Mouse (Mus musculus): ENCODE data around the gene BC005537. TPM values are rescaled to one million over a fixed set of nuclear protein-coding genes. Genes with fewer than 3 reads are reported as not detected.
"Not testable (repeated sequence)": the region's sequence is repeated elsewhere in the genome, so short reads cannot be mapped to it uniquely, and the experiment has no call there.

BC005537 gene
- polyA plus RNA-seq, 1 experiment from 2014 or later = 35.3 TPM

GRCm38 (mm10) chr13:24767809-24768208, 33.6 kb upstream of the BC005537 start:
- H3K4me2 ChIP-seq (replicated peaks; ENCODE audit: low read depth, low read length); H3K4me1 ChIP-seq (ENCODE audit: control insufficient read depth, insufficient read depth, low read length); H3K4me3 ChIP-seq (ENCODE audit: low read length); H3K9ac ChIP-seq (ENCODE audit: low read depth, low read length); H3K27me3 ChIP-seq (ENCODE audit: control insufficient read depth, insufficient read depth, low read length); H3K27ac ChIP-seq (ENCODE audit: low read depth, low read length); H3K9me3 ChIP-seq (ENCODE audit: control insufficient read depth, low read length); H3K36me3 ChIP-seq (ENCODE audit: control insufficient read depth, insufficient read depth, low read length); ATAC-seq (ENCODE audit: low FRiP score, low TSS enrichment): not testable (repeated sequence)
- WGBS = 81% methylated on average over 4 of the region's 4 CpGs

GRCm38 (mm10) chr13:24771482-24771881, 30.0 kb upstream of the BC005537 start:
- WGBS = 93% methylated on average over 10 of the region's 10 CpGs
- H3K4me1 ChIP-seq (ENCODE audit: control insufficient read depth, insufficient read depth, low read length); H3K4me3 ChIP-seq (ENCODE audit: low read length); H3K4me2 ChIP-seq (replicated peaks; ENCODE audit: low read depth, low read length); H3K9ac ChIP-seq (ENCODE audit: low read depth, low read length); H3K36me3 ChIP-seq (ENCODE audit: control insufficient read depth, insufficient read depth, low read length); H3K27me3 ChIP-seq (ENCODE audit: control insufficient read depth, insufficient read depth, low read length); H3K9me3 ChIP-seq (ENCODE audit: control insufficient read depth, low read length); ATAC-seq (ENCODE audit: low FRiP score, low TSS enrichment); H3K27ac ChIP-seq (ENCODE audit: low read depth, low read length): not testable (repeated sequence)

DNA sequence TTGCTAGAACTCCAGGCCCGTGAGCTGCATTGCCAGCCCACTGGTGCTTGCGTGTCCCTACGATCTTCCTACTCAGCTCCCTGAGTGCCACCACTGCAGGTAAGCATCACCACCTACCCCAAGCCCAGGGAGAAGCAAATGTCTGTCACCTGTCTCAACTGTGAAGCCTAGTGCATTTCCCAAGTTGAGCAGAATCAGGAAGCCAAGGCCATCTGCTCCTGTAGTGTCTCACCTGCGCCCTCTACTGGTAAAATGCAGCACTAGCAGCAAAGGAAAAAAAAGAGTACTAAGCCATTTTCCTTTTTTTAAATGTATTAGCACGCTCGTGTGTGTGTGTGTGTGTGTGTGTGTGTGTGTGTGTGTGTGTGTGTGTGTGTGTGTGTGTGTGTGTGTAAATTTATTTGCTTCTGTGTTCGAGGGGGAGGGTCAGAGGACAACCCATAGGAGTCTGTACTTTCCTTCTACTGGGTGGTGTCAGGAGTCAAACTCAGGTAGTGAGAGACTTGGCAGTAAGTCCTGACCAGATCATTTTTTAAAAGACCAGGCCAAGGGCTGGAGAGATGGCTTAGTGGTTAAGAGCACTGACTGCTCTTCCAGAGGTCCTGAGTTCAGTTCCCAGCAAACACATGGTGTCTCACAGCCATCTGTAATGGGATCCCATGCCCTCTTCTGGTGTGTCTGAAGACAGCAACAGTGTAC, 25.2 kb upstream of the BC005537 start:
- H3K27me3 ChIP-seq (ENCODE audit: control insufficient read depth, insufficient read depth, low read length) = no peaks in the 10 kb centered on the region
- H3K4me1 ChIP-seq (ENCODE audit: control insufficient read depth, insufficient read depth, low read length) = no peaks in the 10 kb centered on the region
- no peak overlapping the region for H3K4me3 ChIP-seq (ENCODE audit: low read length)
- no peak overlapping the region for H3K27ac ChIP-seq (ENCODE audit: low read depth, low read length)
- H3K36me3 ChIP-seq (ENCODE audit: control insufficient read depth, insufficient read depth, low read length) = no peaks in the 10 kb centered on the region
- WGBS = 48% methylated on average over 7 of the region's 7 CpGs
- H3K9ac ChIP-seq (ENCODE audit: low read depth, low read length) = no peak overlapping the region
- ATAC-seq (ENCODE audit: low FRiP score, low TSS enrichment) = no peak
- no peak overlapping the region for H3K4me2 ChIP-seq (replicated peaks; ENCODE audit: low read depth, low read length)
- H3K9me3 ChIP-seq (ENCODE audit: control insufficient read depth, low read length) = no peaks in the 10 kb centered on the region

GRCm38 (mm10) chr13:24778026-24778425, 23.4 kb upstream of the BC005537 start:
- no peak overlapping the region for H3K4me3 ChIP-seq (ENCODE audit: low read length)
- ATAC-seq (ENCODE audit: low FRiP score, low TSS enrichment) = no peak
- no peaks in the 10 kb centered on the region for H3K9me3 ChIP-seq (ENCODE audit: control insufficient read depth, low read length)
- H3K27me3 ChIP-seq (ENCODE audit: control insufficient read depth, insufficient read depth, low read length) = no peaks in the 10 kb centered on the region
- H3K27ac ChIP-seq (ENCODE audit: low read depth, low read length) = no peak overlapping the region
- no peak overlapping the region for H3K9ac ChIP-seq (ENCODE audit: low read depth, low read length)
- H3K36me3 ChIP-seq (ENCODE audit: control insufficient read depth, insufficient read depth, low read length) = no peaks in the 10 kb centered on the region
- no peaks in the 10 kb centered on the region for H3K4me1 ChIP-seq (ENCODE audit: control insufficient read depth, insufficient read depth, low read length)
- 78% methylated on average over 2 of the region's 2 CpGs for WGBS
- no peak overlapping the region for H3K4me2 ChIP-seq (replicated peaks; ENCODE audit: low read depth, low read length)

DNA sequence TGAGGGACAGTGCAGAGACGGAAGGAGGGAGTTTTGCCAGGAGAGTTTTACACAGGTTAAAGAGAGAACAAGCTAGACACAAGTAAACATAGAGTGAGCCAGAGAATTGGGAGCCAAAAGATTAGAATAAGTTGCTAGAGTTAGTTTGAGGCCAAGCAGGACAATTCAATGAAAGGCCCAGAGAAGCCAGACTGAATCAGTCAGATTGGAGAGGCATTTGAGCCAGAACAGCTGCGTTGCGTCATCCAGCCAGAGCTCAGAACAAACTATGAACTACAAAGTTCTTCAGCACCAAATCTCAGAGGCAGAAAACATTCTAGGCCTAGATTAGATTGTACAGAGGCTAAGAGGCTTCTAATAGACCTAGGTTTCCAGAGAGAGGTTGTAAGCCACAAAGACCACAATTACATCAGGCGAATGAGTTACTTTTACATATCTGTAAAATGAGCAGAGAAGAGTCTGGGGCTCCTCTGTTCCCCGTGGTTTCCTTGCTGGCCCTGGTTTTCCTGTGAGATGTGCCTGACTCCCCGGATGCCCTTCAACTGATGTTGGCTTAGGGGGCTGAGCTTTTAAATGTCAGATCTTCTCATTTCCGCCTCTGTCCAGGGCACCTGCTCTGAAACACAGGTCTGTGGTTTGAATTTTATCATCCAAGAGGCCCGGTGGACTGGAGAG, 22.6 kb upstream of the BC005537 start:
- no peaks in the 10 kb centered on the region for H3K9me3 ChIP-seq (ENCODE audit: control insufficient read depth, low read length)
- WGBS = 79% methylated on average over 8 of the region's 8 CpGs
- H3K4me1 ChIP-seq (ENCODE audit: control insufficient read depth, insufficient read depth, low read length) = no peaks in the 10 kb centered on the region
- no peak overlapping the region for H3K27ac ChIP-seq (ENCODE audit: low read depth, low read length)
- H3K9ac ChIP-seq (ENCODE audit: low read depth, low read length) = no peak overlapping the region
- no peaks in the 10 kb centered on the region for H3K36me3 ChIP-seq (ENCODE audit: control insufficient read depth, insufficient read depth, low read length)
- no peak overlapping the region for H3K4me2 ChIP-seq (replicated peaks; ENCODE audit: low read depth, low read length)
- H3K27me3 ChIP-seq (ENCODE audit: control insufficient read depth, insufficient read depth, low read length) = no peaks in the 10 kb centered on the region
- ATAC-seq (ENCODE audit: low FRiP score, low TSS enrichment) = no peak
- no peak overlapping the region for H3K4me3 ChIP-seq (ENCODE audit: low read length)

- 60% methylated on average over 5 of the region's 5 CpGs for WGBS
- Histone ChIP-seq H3K4me2 (replicated peaks; ENCODE audit: low read depth, low read length) (no peak overlapping the region), H3K27ac (ENCODE audit: low read depth, low read length) (no peak overlapping the region), H3K27me3 (ENCODE audit: control insufficient read depth, insufficient read depth, low read length) (no peaks in the 10 kb centered on the region), H3K36me3 (ENCODE audit: control insufficient read depth, insufficient read depth, low read length) (no peaks in the 10 kb centered on the region), H3K4me3 (ENCODE audit: low read length) (no peak overlapping the region), H3K4me1 (ENCODE audit: control insufficient read depth, insufficient read depth, low read length) (no peaks in the 10 kb centered on the region), H3K9me3 (ENCODE audit: control insufficient read depth, low read length) (no peaks in the 10 kb centered on the region), H3K9ac (ENCODE audit: low read depth, low read length) (no peak overlapping the region)
- ATAC-seq (ENCODE audit: low FRiP score, low TSS enrichment) = no peak
Observed at GRCm38 (mm10) chr13:24781916-24782315, 19.5 kb upstream of the BC005537 start.

GRCm38 (mm10) chr13:24786014-24786490, 15.4 kb upstream of the BC005537 start:
- peak; percentile 89 for ATAC-seq (ENCODE audit: low FRiP score, low TSS enrichment)
- Histone ChIP-seq H3K4me3 (ENCODE audit: low read length) (no peak overlapping the region), H3K27ac (ENCODE audit: low read depth, low read length) (no peak overlapping the region), H3K27me3 (ENCODE audit: control insufficient read depth, insufficient read depth, low read length) (no peaks in the 10 kb centered on the region), H3K4me1 (ENCODE audit: control insufficient read depth, insufficient read depth, low read length) (no peaks in the 10 kb centered on the region), H3K9me3 (ENCODE audit: control insufficient read depth, low read length) (no peaks in the 10 kb centered on the region), H3K36me3 (ENCODE audit: control insufficient read depth, insufficient read depth, low read length) (no peaks in the 10 kb centered on the region), H3K9ac (ENCODE audit: low read depth, low read length) (no peak overlapping the region), H3K4me2 (replicated peaks; ENCODE audit: low read depth, low read length) (no peak overlapping the region)
- 35% methylated on average over 11 of the region's 11 CpGs for WGBS

DNA sequence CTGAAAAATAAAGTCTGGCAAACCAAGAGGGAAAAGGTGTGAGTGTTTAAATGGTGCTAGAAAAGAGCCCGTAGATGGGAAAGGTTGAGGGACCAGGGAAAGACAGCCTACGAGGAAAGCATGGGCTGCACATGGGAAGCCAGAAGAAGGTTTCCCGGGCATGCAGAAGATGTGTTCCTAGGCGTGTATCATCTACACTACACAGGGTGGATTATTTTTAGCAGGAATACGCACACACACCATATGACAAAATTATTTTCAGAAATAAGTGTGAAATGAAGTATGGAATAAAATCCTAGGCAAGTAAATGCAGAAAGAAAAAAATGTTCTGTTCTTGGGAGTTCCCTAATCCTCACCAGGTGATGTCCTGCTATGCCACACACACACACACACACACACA, 14.0 kb upstream of the BC005537 start:
- Histone ChIP-seq H3K27ac (ENCODE audit: low read depth, low read length) (no peak overlapping the region), H3K4me2 (replicated peaks; ENCODE audit: low read depth, low read length) (no peak overlapping the region), H3K4me1 (ENCODE audit: control insufficient read depth, insufficient read depth, low read length) (no peaks in the 10 kb centered on the region), H3K9me3 (ENCODE audit: control insufficient read depth, low read length) (no peaks in the 10 kb centered on the region), H3K4me3 (ENCODE audit: low read length) (no peak overlapping the region), H3K9ac (ENCODE audit: low read depth, low read length) (no peak overlapping the region), H3K27me3 (ENCODE audit: control insufficient read depth, insufficient read depth, low read length) (no peaks in the 10 kb centered on the region), H3K36me3 (ENCODE audit: control insufficient read depth, insufficient read depth, low read length) (no peaks in the 10 kb centered on the region)
- ATAC-seq (ENCODE audit: low FRiP score, low TSS enrichment) = no peak
- WGBS = 89% methylated on average over 5 of the region's 5 CpGs

- H3K4me2 ChIP-seq (replicated peaks; ENCODE audit: low read depth, low read length) = no peak overlapping the region
- no peaks in the 10 kb centered on the region for H3K27me3 ChIP-seq (ENCODE audit: control insufficient read depth, insufficient read depth, low read length)
- no peak overlapping the region for H3K4me3 ChIP-seq (ENCODE audit: low read length)
- H3K27ac ChIP-seq (ENCODE audit: low read depth, low read length) = no peak overlapping the region
- 82% methylated on average over 2 of the region's 2 CpGs for WGBS
- no peaks in the 10 kb centered on the region for H3K36me3 ChIP-seq (ENCODE audit: control insufficient read depth, insufficient read depth, low read length)
- H3K4me1 ChIP-seq (ENCODE audit: control insufficient read depth, insufficient read depth, low read length) = no peaks in the 10 kb centered on the region
- no peaks in the 10 kb centered on the region for H3K9me3 ChIP-seq (ENCODE audit: control insufficient read depth, low read length)
- ATAC-seq (ENCODE audit: low FRiP score, low TSS enrichment) = no peak
- no peak overlapping the region for H3K9ac ChIP-seq (ENCODE audit: low read depth, low read length)
Observed at GRCm38 (mm10) chr13:24791349-24791748, 10.1 kb upstream of the BC005537 start.
